Mouse (Mus musculus): Measurements from ENCODE around the gene Tmem233. TPM values are rescaled to one million over a fixed set of nuclear protein-coding genes. Genes with fewer than 3 reads are reported as not detected.
A peak's percentile ranks its signal among the peaks of the same experiment; 100 is the strongest.

Tmem233 gene
- total RNA-seq (2021): not detected
- long read RNA-seq, experiment 1: 0 reads
- long read RNA-seq, experiment 2: 0 reads

DNA sequence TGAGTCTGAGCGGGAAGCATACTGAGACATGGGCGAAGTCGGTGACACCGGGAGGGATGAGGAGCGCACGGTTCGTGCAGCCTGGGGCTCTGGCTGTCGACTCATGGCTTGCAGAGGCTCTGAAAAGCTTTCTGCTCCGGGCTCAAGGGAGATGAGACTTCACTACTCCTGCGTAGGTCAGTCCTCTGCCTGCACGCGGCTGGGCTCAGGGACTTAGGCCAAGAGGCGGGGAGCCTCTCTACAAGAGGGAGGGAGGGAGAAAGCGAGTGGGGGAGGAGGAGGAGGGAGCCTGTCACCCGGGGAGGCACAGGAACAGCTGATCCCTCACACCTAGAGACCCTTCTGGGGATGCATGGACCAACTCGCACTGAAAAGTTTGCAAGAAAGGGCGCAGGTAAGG lies at the start of gene Tmem233:
Tmem233 (minus strand) TSS at position 164 of the 400 bp plus-strand sequence.
- DNase-seq (ENCODE audit: low spot score in 2 of 2): no peak

DNA sequence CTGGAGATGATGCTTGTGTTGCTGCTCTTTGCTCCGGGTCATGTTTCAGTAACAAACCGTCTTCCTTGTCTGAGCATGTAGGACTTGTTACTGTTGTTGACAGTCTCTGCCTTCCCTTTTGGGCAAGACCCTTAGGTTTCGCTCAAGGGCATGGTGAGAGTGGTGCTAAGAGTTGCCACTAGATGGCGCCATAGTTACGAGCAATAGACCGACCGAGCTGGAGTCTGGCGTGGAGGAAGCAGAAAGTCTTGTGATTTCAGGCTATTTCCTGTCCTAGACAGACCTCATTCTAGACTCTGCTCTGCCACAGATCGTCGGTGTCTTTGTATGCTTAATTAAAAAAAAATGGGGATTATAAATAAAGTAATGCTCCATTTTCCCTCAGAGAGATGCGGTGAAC lies 40.3 kb upstream of the Tmem233 start:
- DNase-seq (ENCODE audit: low spot score in 2 of 2): peak; percentile 83 to 88

DNA sequence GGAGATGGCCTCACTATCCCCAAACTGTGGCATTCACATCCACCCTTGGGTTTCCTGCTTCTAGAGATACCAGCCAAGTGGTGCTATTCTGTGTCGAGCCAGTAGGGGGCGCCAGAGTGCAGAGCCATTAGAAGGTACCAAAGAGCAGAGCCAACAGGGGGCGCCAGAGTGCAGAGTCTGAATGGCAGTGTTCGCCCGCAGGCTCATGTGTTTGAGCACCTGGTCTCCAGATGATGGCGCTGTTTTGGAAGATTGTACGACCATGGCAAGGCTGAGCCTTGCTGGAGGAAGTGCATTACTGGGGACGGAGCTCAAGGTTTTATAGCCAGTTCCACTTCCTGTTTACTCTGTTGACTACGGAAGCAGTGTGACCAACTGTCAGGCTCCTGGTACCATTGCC lies 33.5 kb upstream of the Tmem233 start:
- DNase-seq (ENCODE audit: low spot score in 2 of 2): peak; percentile 18 to 28

DNA sequence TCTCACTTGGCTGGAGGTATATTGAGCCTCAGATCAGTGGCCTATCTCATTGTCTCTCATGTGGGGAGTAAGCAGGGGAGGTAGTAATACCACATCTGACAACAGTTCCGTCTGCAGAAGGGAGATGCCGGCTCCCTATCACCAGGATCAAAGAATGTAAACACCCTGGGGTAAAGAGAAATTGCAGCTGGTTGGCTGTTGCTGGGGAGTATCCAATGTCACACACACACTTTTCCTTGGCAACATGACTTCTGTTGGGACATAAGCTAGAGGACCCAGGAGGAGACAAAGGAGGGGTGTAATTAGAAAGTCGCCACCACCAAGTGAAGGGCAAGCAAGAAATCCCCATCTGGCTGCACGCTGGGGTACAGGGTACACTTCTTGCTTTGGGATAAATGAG lies 33.1 kb upstream of the Tmem233 start:
- no peak for DNase-seq (ENCODE audit: low spot score in 2 of 2)

DNA sequence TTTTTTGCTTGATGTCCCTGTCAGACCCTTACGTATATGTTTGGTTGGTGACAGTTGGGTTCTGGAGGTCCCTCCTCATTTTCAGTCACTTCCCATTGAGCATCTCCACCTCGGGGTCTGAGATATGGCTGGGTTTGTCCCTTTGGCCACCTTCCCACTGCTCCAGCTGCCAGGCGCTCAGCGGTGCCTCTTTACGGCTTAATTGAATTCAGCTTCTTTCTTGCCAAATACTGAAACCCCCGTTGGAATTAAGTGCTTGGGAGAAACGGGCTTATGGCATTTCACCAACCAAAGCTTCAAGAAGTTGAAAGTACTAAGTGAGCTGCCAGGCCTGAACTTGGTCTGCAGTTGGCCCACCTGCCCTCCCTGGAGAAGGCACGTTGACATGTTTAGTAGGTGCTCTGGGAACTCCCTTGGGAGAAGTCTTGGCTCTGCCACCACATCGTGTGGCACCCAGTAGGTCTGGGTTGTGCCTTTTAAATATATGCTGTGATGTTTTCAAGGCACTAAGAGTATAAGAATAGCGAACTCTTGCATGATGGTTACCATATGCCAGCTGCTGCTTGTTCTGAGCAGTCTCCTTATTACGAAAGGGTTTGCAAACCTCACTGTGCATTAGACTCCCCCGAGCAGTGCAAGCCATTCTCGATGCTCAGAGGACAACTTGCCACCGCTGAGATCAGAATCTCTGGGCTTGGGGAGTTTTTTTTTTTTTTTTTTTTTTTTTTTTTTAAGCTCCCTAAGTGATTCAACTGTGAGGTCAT lies 32.2 kb upstream of the Tmem233 start:
- peak in 1 of 2 experiments; percentile 26 for DNase-seq (ENCODE audit: low spot score in 2 of 2)

DNA sequence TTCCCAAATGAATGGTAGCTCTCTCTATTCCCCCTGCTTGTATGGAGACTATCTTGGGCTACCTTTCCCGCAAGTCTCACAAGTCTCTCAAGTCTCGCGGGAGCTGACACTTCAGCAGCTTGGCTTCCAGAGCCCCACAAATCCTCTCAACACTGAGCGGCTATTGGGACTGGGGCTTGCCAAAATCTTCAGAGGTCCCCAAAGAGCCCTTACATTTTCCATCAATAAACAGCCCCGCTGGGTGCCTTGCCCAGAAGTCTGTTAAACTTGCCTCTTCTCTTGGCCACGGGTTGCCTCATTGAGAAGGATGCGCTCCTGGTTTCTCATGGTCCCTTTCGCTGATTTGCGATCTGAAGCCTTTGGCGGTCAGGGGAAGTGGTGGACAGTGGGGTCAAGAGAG lies 25.6 kb upstream of the Tmem233 start:
- DNase-seq (ENCODE audit: low spot score in 2 of 2): no peak

DNA sequence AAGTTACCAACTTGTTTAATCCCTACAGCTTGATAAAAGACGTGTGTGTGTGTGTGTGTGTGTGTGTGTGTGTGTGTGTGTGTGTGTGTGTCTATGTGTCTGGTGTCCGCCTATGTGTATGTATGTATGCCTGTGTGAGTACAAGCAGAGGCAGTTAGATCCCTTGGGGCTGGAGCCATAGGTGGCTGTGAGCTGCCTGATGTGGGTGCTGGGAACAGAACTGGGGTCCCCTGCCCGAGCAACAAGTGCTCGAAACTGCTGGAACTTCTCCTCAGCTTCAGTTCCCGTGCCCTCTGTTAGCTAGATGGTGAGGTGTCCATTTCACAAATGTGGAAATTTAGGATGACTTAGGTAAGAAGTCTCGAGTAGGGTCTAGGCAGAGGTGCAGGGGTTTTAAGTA lies 1.2 kb upstream of the Tmem233 start:
- no peak for DNase-seq (ENCODE audit: low spot score in 2 of 2)

DNA sequence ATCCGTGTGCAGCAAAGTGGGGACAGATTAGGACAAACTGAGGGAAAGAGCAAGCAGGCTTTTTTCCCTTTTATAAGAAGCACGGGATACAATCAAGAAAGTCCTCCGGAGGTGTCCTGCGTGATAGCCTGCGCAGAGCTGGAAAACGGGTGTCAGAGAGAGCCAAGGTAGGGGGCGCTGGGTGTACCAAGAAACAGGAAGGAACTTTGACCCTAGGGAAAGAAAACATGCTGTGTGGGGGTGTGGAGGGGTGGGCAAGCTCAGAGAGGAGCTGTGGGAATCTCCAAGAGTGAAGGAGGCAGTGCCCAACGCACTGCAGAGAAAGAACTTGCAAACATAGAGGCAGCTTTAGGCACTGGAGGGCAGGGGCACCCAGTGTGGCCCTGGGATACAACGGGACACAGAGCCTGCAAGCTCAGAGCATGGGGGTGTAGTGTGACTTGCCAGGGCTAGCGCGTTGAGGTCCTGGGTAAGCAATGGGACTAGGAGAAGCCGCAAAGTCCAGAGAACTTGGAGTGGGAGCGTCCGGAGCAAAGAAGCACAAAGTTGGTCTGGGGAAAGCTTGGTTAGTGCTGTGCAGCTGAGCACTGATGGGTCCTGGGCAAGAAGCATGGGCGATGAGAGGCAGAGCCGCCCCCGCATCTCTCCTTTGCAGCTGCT lies 673 bp downstream of the Tmem233 start:
- no peak for DNase-seq (ENCODE audit: low spot score in 2 of 2)

DNA sequence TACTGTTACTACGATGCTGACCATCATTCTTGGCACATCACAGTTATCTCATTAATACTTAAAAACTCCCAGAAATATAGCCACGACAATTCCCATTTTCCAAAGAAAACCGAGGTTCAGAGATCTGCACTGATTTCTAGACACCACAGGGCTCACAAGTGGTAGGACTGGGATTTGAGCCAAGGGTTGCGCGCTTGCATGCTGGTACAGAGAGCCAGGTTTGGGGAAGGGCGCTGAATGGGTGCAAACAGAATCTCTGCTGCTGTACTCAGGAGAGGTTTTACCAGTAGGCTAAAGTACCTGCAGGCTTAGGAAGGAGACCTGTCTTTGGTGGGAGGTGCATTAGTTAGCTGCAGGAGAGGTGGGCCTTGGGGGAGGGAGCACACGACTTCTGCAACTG lies 1.4 kb downstream of the Tmem233 start:
- no peak for DNase-seq (ENCODE audit: low spot score in 2 of 2)

DNA sequence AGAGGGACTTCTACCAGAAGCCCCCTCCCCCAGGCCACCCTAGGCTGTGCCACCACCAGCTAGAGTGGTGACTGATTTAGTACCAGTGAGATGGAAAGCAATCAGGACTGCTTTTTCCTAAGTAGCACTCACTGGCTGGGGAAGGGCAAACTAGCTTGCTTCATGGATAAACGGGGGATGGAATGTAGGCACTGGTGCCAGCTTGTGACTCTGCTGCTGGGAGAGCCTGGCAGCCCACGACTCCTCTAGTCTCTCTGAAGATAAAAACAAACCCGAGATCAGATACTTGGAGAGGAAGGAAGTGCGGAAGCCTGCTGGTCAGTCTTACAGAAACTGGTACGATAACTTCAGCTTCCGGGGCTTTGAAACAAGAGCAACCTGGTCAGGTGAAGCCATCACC lies 2.3 kb downstream of the Tmem233 start:
- DNase-seq (ENCODE audit: low spot score in 2 of 2): no peak

DNA sequence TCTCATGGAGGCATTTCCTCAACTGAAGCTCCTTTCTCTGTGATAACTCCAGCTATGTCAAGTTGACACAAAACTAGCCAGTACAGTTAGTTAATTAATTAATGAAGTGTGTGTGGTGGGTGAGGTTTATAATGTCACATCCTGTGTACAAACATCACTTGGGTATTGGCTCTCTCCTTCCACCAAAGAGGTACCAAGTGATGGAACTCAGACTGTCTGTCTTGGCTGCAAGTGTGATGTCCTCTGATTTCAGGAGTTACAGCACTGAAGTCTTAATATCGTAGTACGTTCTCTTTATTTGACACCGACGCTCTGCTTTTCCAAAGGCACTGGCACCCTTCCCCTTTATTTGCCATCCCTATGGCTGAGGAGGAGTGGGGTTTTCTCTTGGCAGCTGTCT lies 13.4 kb downstream of the Tmem233 start:
- no peak for DNase-seq (ENCODE audit: low spot score in 2 of 2)

DNA sequence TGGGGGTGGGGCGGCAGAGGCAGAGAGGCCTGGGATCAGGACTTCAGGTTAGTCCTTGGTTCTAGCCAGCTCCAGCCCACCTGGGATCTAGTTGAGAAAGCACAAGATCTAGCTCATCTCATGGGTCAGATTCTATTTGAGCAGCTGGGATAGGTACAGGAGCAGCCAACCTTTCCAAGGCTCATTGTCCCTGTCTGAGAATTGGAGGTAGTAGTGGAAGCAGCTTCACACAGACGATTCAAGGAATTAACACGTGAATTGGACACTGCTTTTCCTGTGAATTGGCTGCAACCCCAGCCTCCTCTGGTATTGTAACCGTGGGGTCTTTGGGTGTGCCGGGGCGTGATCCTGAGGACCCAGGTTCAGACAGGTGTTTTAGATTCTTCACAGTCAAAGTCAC lies 30.2 kb downstream of the Tmem233 start:
- DNase-seq (ENCODE audit: low spot score in 2 of 2): no peak

DNA sequence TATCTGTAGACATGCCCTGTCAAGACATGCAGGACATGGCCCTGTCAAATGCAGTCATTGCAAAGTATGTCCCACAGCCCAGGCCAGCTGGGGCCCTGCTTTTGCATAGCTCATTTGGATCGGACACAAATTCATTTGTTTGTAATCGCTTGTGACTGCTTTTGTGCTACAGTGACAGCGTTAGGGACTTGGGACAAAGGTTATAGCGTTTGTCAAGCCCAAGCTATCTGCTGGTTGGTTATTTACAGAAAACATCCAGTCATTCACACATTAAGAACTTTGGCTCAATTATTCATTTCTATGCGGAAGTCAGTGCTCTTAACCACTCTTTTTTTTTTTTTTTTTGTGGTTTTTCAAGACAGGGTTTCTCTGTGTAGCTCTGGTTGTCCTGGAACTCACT lies 30.9 kb downstream of the Tmem233 start:
- DNase-seq (ENCODE audit: low spot score in 2 of 2): no peak

DNA sequence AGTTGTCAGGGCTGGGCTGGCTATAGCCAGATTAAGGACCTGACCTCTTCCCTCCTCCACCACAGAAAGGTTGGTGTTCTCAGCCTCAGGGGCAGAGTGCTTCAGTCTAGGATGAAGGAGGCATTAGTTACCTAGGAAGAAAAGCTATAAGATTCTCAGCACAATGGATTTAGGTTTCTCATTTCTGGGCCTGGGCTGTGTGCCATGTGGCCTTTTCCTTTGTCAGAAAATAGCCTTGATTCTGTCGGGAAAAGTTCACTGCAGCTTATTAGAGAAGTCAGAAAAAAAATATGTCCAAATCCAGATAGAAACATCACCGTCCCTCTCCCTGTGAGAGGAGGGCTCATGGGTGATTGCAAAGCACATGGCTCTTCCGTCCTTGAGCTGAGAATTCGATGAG lies 33.2 kb downstream of the Tmem233 start:
- no peak for DNase-seq (ENCODE audit: low spot score in 2 of 2)

DNA sequence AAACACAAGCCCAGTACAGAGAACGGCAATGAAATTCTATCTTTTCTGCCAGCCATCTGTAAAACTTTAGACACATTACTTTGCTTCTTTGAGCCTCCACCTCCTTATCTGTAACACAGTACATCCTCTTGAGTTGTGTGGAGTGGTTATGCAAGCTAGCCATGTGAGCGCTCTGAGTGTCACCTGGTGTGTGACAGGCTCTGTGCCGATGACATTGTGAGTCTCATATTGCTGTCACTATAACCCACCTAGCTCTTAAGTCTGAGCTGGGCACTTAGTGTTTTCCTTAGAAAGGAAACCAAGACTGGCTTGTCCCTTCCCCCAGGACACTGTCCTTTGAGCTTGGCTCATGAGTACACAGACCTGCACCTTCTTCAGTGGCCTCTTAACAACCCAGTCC lies 34.7 kb downstream of the Tmem233 start:
- DNase-seq (ENCODE audit: low spot score in 2 of 2): no peak

DNA sequence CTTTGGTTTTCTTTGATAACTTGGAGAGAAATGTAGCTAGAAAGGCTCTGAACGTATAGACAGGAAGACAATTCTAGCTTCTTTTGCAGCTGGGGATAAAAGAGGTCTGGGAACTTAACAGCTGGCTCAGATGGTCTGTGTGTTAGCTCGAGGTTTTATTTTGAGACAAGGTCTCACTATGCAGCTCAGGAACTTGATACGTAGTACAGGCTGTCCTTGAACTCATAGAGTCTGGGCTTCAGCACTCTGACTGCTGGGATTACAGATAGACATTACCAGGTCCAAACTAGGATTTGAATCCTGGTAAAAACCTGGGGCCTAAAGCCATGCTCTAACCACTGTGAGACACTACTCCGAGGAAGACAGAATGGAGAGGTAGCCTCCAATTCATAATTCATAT lies 36.8 kb downstream of the Tmem233 start:
- DNase-seq (ENCODE audit: low spot score in 2 of 2): no peak

DNA sequence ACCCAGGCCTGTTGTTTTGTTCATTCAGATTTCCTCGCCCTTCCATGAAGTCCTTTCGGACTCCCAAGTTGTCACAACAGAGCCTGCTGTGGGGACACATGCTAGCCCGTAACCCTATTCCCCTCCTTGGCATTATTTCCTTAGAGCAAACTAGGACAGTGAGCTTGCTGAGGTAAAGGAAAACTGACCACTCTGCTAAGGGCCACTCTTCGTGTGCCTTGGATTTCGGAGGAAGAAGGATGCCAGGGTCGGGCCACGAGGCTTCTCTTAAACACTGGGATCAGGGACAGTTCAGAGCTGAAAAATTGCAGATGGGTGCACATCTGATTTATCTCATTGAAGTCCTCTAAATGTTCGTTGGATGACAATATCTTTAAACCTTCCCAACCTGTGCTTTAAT lies 37.5 kb downstream of the Tmem233 start:
- no peak for DNase-seq (ENCODE audit: low spot score in 2 of 2)

DNA sequence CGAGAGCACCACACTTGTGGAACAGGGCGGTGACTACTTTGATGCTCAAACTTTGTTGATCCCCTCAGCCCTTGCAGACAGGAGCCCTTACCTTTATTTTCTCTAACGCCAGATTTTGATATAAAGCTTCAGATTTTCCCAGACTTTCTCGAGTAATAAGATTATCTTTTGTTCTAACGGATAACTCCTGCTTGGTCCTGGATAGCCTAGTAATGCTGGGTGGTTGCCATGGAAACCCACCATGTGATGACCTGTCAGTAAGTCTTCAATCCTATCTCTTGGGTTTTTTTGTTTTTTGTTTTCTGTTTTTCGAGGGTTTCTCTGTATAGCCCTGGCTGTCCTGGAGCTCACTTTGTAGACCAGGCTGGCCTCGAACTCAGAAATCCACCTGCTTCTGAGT lies 40.8 kb downstream of the Tmem233 start:
- DNase-seq (ENCODE audit: low spot score in 2 of 2): no peak

DNA sequence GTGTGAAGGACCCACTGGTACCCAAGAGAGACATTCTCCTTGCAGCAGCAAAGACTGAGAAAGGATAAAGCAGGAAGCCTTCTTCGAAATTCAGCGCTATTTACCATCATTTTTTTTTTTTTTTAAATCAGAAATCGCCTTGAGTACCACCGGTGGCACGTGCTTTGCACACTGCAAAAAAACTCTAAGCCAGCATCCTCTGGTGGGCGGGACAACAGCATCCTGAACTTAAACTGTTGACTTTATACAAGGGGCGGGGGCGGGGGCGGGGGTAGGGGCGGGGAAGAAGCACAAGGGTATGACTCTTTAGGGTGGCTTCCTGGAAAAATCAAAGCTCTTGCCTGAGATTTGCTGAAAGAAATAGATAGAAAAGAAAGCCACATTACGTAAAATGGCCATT lies 43.3 kb downstream of the Tmem233 start:
- no peak for DNase-seq (ENCODE audit: low spot score in 2 of 2)

DNA sequence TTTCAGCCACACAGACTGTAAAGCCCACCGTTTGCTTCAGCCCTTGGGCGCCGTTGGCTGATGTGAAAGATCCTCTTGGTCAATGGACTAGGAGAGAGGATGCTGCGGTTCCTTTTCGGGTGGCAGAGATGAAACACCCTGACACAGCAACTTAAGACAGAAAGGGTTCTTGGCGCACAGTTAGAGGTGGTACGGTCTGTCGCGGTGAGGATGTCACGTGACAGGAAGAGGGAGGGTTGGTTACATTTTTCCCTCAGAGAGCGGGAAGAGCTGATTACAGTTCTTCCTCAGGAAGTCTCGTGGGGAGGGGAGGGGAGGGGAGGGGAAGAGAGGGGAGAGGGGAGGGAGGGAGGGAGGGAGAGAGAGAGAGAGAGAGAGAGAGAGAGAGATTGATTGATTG lies 45.3 kb downstream of the Tmem233 start:
- no peak for DNase-seq (ENCODE audit: low spot score in 2 of 2)

DNA sequence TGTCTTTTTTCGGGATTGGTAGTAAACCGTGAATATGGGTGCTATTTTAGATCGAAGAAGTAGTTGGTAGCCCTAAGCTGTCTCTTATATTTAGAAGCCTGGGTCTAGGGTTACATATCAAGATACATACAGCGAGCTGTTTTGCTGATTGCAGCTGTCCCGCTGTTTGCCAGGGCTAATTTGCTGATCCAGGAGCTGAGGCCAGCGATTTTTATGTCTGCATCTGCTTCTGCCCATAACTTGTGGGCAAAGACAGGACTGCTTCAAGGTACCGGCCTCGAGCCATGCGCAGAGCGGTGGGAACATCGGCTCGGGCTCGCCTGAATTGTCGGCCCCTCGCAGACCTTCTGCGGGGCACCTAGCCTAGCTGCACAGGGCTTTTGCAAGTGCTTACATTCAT lies 46.6 kb downstream of the Tmem233 start:
- no peak for DNase-seq (ENCODE audit: low spot score in 2 of 2)

DNA sequence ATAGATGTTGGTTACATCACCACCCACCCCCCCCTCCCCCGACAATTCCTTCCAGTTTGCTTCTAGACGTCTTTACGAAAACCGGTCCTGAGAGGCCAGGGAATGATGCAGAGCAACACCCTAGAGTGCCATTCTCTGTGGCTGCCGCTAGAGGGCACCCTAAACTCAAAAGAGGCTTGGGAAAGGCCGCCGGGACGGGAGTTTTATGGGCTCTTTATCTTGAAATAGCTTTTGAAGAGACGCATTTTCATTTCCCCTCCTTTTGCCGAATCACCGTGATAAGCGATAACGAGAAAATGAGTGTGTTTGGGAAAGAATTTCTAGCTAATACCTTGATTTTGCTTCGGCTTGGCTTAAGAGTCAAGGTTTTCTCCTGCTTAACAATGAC lies 51.9 kb downstream of the Tmem233 start:
- peak; percentile 57 to 79 for DNase-seq (ENCODE audit: low spot score in 2 of 2)

DNA sequence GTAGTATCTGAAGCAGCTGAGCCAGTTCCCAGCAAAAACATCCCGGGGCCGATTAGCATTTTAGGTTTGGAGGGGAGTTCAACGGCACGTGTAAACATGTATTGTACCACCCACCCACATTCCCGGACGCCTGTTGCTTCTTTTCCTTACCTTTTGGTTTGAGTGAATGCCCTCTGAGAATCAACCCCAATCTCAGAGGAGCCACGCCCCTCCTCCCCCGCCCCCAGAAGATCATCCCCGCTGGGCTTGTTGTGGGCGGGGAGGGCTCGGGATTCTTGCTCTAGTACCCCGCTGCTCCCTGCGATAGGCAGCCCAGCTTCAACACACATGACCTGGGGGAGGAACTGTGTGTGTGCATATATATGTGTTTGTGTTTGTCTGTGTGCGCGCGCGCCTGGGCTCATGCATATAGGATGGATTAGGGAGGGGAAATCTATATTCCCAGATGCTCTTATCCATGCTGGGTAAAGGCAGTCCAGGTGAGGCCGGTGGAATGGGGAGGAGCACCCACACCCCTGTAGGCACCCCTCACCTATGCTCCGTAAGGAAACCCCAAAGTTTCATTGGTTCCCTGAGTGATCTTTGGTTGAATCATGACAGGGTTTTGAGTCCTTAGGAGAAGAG lies 52.4 kb downstream of the Tmem233 start:
- DNase-seq (ENCODE audit: low spot score in 2 of 2): no peak
